Comparison of ENCODE assay signal across 8 mouse cellular contexts in genomic region chr7:28169489-28170422, GRCm38 (mm10). TPM values are rescaled to one million over a fixed set of nuclear protein-coding genes. Genes with fewer than 3 reads are reported as not detected.
DNase-seq lines count a peak whose midpoint lies in the region; ATAC-seq lines count a peak whose summit lies in the region.

Gene Fbl, plus strand, starts transcription at chr7:28169710.

- H3K27ac ChIP-seq in intestine, embryonic 14.5 days (ENCODE audit: low read depth): peak within 1 kb of the TSS; percentile 89

- no peaks in the 10 kb centered on the region for H3K27me3 ChIP-seq in intestine, embryonic 14.5 days (replicated peaks; ENCODE audit: control insufficient read depth, insufficient read depth, low read length)

- H3K36me3 ChIP-seq in intestine, embryonic 14.5 days (ENCODE audit: control insufficient read depth, insufficient read depth, low read length): peaks cover under 1% of the 10 kb centered on the region; the same call in 1 of the 2 replicates

- H3K4me1 ChIP-seq in intestine, embryonic 14.5 days (replicated peaks; ENCODE audit: control insufficient read depth, insufficient read depth, low read length): peaks cover 19% of the 10 kb centered on the region

- intact Hi-C loops in left cerebral cortex, postnatal 14 days (cut with DNase I): loop anchor here (2.0 kb wide), 1 partner anchor 119 kb away; the partner anchor contains the start of gene Psmc4

- peak; percentile 94 to 96 for DNase-seq in adrenal gland, adult (ENCODE audit: inconsistent age in 2 of 2, low spot score in 1 of 2)
- DNase-seq in embryo, embryonic 10.5 days (ENCODE audit: low spot score): peak; percentile 96
- peak; percentile 89 for DNase-seq in gastrocnemius, postnatal 25 days
- peak; percentile 94 for DNase-seq in intestine, embryonic 14.5 days (ENCODE audit: low spot score)
- DNase-seq in left cerebral cortex, postnatal 14 days (ENCODE audit: low spot score in 2 of 2): peak; percentile 93 to 94
- peak; percentile 95 for DNase-seq in mesoderm, embryonic 11.5 days (ENCODE audit: low read depth, low spot score)
- peak; percentile 85 to 92 for DNase-seq in right cerebral cortex, postnatal 36 days (ENCODE audit: low spot score in 2 of 2)
- DNase-seq in yolk sac, embryonic 10.5 days (ENCODE audit: low spot score): peak; percentile 89

- H3K4me2 ChIP-seq in intestine, embryonic 14.5 days (ENCODE audit: low read length): peak within 1 kb of the TSS; percentile 93

- WGBS in intestine, embryonic 14.5 days: under 1% methylated on average over 80 of the region's 80 CpGs

- H3K9me3 ChIP-seq in intestine, embryonic 14.5 days (ENCODE audit: control insufficient read depth, low read length): no peaks in the 10 kb centered on the region

- peak within 1 kb of the TSS; percentile 86 for H3K4me3 ChIP-seq in intestine, embryonic 14.5 days (ENCODE audit: low read depth, low read length)

- ATAC-seq in intestine, embryonic 14.5 days (replicated peaks; ENCODE audit: low FRiP score, low TSS enrichment, low read depth): peak; percentile 92

- H3K9ac ChIP-seq in intestine, embryonic 14.5 days (ENCODE audit: low read length): peak within 1 kb of the TSS; percentile 75

RNA-seq across cellular contexts. Expression of gene Fbl, which starts in this region (rescaled TPM):
- 10 to 100 TPM; 21.8 to 24.3 TPM for total RNA-seq in gastrocnemius, postnatal 25 days (2021)
- polyA plus RNA-seq in intestine, embryonic 14.5 days (2014; fragmentation: Nextera tagmentation; extraction: Ambion mirVana): 47.6 and 52.5 TPM in 2 replicates
- 10 to 100 TPM; 62.5 to 63.5 TPM for total RNA-seq in left cerebral cortex, postnatal 14 days (2021)

Comparison
In these comparisons a context has a peak if more than half of its experiments do, and no peak if none do; other contexts are left out.
1. Peak in every context shown above with its lines: DNase-seq, ATAC-seq, H3K4me3 ChIP-seq and H3K27ac ChIP-seq.